Mouse (Mus musculus): Measurements from ENCODE around the gene Arsg. TPM values are rescaled to one million over a fixed set of nuclear protein-coding genes. Genes with fewer than 3 reads are reported as not detected.

Gene Arsg
- total RNA-seq, 2 experiments from 2014 or later = 4.9 to 6.2 TPM

GRCm38 (mm10) chr11:109543466-109543865 lies 70.3 kb downstream of the Arsg start:
- ATAC-seq (ENCODE audit: poor library complexity, severe bottlenecking) = no peak

- no peak for ATAC-seq (ENCODE audit: poor library complexity, severe bottlenecking)
These were observed 71.3 kb downstream of the Arsg start for GRCm38 (mm10) chr11:109544432-109544831.

GRCm38 (mm10) chr11:109545265-109545664 lies 72.1 kb downstream of the Arsg start:
- ATAC-seq (ENCODE audit: poor library complexity, severe bottlenecking) = no peak

GRCm38 (mm10) chr11:109545700-109546143 lies 72.5 kb downstream of the Arsg start:
- ATAC-seq (ENCODE audit: poor library complexity, severe bottlenecking) = no peak

GRCm38 (mm10) chr11:109546305-109547001 lies 73.3 kb downstream of the Arsg start:
- no peak for ATAC-seq (ENCODE audit: poor library complexity, severe bottlenecking)

DNA sequence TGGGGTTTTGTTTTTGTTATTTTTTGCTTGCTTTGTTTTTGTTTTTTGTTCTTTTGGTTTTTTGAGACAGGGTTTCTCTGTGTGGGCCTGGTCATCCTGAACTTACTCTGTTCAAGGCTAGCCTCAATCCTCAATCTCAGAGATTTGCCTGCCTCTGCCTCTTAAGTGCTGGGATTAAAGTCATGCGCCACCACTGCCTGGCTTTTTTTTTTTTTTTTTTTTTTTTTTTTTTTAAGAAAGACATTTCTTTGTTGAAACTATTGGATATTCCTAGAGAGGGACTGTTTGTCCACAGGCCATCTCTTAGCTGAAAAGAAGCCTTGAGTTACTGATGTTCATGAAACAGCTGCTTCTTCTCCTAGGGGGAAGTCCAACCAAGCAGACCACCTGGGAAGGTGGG lies 74.5 kb downstream of the Arsg start:
- no peak for ATAC-seq (ENCODE audit: poor library complexity, severe bottlenecking)

DNA sequence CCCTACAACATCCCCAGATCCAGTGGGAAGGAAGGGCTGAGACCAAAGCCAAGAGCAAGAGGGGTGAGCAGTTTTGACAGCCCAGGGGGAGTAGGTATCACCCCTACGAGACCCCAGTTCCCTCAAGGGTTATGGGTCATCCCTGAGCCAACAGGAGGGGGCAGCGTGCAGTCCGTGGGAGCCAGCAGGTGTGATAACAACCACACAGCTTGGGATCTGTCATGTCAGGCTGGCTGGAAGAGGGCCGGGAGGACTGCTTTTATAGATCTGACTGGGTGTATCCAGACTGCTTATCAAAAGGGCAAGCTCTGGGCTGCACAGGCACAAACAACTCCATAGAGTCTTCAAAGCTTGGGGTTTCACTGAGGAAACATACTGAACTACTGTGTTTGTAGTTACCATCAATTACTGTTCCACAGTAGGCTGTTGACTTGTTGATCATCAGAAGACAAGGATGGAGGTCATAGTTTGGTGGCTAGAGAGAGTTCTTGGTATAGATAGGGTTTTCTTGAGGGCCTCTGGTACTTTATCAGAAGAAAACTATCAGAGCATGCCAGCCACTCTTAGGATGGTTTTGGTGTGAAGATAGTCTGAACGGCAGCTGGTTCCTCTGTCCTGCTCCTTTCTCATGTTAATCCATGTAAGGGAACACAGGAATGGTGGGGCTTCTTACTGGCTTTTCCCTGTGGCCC lies 76.6 kb downstream of the Arsg start:
- peak; percentile 46; the same call in 1 of the 2 replicates for ATAC-seq (ENCODE audit: poor library complexity, severe bottlenecking)

- ATAC-seq (ENCODE audit: poor library complexity, severe bottlenecking) = no peak
These were observed 80.7 kb downstream of the Arsg start for GRCm38 (mm10) chr11:109553921-109554320.

DNA sequence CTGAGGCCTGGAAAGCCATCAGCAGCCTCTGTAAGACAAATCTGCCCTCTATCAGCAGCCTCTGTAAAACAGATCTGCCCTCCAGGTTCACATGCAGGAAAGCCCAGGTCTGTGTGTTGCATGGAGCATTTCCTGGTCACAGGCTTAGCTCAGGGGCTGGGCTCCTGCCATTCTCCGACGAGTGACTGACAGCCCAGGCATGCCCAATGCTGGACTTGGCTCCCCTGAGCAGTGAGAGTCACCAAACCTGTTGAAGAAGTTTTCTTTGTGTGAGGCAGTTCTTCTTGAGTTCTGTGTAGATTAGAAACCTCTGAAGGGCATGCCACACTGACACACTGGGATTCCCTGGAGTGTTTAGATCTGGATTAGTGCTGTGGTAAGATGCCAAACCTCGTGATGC lies 81.3 kb downstream of the Arsg start:
- no peak for ATAC-seq (ENCODE audit: poor library complexity, severe bottlenecking)

GRCm38 (mm10) chr11:109556130-109556529 lies 83.0 kb downstream of the Arsg start:
- no peak for ATAC-seq (ENCODE audit: poor library complexity, severe bottlenecking)

- ATAC-seq (ENCODE audit: poor library complexity, severe bottlenecking) = no peak
These were observed 84.2 kb downstream of the Arsg start for GRCm38 (mm10) chr11:109557419-109557818.

GRCm38 (mm10) chr11:109559241-109559640 lies 86.1 kb downstream of the Arsg start:
- ATAC-seq (ENCODE audit: poor library complexity, severe bottlenecking) = no peak

DNA sequence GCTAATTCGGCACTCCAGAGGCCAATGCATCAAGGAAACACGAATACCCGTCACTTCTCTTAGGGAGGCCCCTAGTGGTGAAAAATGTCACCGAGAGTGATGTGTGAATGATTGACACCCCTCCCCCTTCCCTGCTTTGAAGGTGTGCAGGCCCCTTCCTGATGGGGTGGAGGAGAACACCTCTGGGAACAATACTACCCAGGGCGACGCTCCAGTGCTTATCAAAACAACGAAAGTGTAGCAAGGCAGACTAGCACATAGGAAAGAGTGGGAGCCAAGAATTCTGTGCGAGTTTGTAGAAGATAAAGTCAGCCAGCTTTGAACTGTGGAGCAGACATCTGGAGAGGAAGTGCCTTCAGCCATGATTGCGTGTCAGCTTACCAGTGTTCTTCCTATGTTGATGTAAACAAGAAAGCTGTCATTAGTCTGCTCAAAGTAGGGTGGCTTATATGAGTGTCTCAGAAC lies 87.7 kb downstream of the Arsg start:
- peak; percentile 88 for ATAC-seq (ENCODE audit: poor library complexity, severe bottlenecking)

DNA sequence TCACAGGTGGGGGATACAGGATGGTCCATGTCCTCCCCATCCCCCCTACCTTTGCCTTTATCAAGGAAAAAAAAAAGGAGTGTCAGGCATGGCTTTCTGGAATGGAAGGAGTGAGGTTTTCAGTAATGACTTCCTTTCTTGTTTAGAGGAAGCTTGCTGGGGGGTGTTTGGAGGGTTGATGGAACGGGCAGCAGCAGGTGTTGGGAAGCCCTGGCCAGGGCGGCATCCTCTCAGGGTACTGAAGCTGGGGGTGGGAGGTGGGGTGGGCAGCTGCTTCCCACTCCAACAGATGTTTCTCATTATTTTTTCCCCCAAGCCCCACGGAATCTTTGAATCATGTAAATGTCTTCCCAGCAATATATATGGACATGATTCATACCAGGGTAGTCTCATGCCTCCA lies 88.3 kb downstream of the Arsg start:
- no peak for ATAC-seq (ENCODE audit: poor library complexity, severe bottlenecking)

DNA sequence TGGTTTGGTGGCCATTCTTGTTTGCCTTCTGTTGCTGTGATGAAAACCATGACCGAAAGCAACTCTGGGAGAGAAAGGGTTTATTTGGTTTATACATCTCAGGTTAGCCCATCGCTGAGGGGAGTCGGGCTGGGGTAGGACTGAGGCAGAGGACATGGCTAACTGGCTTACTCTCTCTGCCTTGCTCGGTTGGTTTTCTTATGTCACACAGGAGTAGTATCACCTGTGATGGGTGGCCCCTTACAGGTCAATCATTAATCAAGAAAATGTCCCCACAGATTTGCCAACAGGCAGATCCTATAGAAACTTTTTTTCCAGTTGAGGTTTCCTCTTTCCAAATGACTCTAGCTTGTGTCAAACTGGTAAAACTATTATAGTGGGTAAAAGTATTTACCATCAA lies 90.5 kb downstream of the Arsg start:
- no peak for ATAC-seq (ENCODE audit: poor library complexity, severe bottlenecking)

GRCm38 (mm10) chr11:109564466-109565214 lies 91.5 kb downstream of the Arsg start:
- ATAC-seq (ENCODE audit: poor library complexity, severe bottlenecking) = no peak

DNA sequence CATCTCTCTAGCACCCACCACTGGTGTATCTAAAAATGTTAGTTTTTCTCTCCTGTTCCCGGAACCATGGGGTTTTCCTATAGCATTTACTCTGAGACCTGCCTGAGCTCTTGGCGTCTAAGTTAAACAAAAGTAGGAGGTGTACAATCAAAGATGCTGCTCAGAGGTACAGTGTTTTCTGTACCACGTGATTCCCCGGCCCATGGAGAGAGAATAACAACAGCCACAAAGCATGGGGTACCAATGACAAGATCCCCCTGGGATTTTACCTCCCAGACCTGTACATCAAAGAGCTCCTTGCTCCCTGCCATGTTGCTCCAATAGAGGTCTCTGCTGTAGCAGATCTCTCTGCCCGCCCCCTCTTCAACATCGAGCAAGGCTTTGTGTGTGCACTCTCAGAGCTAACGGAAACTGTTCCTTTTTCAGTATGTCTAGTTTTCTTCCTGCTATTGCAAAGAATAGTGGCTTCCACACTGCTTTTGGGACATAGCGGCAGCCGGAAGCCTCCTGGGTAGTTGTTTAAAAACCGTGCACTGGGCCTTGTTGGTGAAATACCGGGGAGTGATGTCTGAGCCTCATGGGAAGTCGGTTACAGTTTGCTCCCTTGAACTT lies 95.9 kb downstream of the Arsg start:
- no peak for ATAC-seq (ENCODE audit: poor library complexity, severe bottlenecking)

DNA sequence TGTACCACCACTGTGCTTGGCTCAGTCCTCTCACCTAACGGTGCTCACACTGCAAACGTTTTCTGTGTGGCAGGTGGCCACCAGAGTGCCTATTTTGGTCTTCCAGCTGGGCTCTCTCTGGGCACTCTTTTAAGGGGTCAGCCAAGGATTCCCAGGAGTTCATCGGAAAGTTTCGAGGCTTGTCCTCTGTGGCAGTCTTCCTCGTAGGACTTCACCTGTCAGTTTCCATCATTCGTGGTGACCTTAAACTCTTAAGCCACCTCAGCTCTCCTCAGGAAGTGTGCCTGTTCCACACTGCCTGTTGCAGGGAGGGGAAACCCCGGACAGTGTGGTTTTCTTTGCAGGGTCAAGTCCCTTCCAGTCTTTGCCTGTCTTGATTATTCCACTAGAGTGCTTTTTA lies 96.6 kb downstream of the Arsg start:
- ATAC-seq (ENCODE audit: poor library complexity, severe bottlenecking) = no peak

GRCm38 (mm10) chr11:109572051-109572450 lies 98.9 kb downstream of the Arsg start:
- ATAC-seq (ENCODE audit: poor library complexity, severe bottlenecking) = no peak

GRCm38 (mm10) chr11:109574604-109575003 lies 101.4 kb downstream of the Arsg start:
- no peak for ATAC-seq (ENCODE audit: poor library complexity, severe bottlenecking)

GRCm38 (mm10) chr11:109575832-109576231 lies 102.7 kb downstream of the Arsg start:
- ATAC-seq (ENCODE audit: poor library complexity, severe bottlenecking) = no peak

Data from megakaryocyte, adult 5-6 weeks (primary cell).